Mouse (Mus musculus) stomach, postnatal 0 days (tissue): ENCODE results near the gene Ppp1r27.

Experiments
- CTCF ChIP-seq: IDR thresholded peaks from 2 replicates; pipeline ENCODE4 v1.5.1; 2016; ENCODE audit warnings: antibody characterized with exemption, low read depth, mild to moderate bottlenecking, moderate library complexity
- EP300 ChIP-seq: optimal IDR thresholded peaks from 2 replicates; pipeline ENCODE3; 2016; ENCODE audit warnings: antibody characterized with exemption

DNA sequence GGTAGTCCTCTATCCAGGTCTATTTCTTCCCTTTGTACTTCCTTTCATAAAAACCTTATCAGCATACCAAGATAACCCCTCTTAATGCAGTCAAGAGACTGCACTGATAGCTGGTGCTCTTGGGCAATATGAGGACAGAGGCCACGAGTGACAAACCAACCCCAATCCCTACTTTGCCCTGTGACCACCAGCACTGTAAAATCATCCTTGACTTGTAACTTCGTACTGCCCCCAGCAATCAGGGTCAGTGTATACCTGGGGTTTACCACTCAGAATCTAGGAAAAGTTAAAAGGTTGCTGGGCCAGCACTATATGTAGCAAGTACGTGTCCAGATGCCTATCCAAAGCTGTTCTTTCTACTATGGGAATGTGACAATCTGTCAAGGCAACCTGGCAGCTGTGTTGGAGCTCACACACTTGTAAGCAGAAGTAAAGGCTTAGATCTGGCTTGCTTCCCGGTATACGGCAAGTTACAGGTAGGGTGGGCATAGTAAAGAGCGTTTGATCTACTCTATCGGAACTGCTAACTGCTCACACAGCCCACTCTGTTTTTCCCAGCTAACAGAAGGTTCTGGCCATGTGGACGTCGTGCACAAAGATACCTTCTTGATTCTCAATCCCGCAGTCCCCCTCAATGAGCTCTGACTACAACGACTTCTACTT, 21.0 kb upstream of the Ppp1r27 start:
- TF ChIP-seq CTCF = no peak
- no peak for TF ChIP-seq EP300
